Mouse (Mus musculus) E14TG2a.4 (cell line): ENCODE measurements around the gene Mgat2.

Experiments used
- H3K27me3 ChIP-seq: 2 replicates; pipeline ENCODE4 v1.6.1; 2014; ENCODE audit warnings: low read length, control low read depth; ENCODE audit not compliant: insufficient read depth
- H3K36me3 ChIP-seq: 2 replicates; pipeline ENCODE4 v1.6.1; 2014; ENCODE audit warnings: low read length, control low read depth; ENCODE audit not compliant: insufficient read depth
- H3K4me1 ChIP-seq: replicated peaks from 2 replicates; pipeline ENCODE4 v1.6.1; 2014; ENCODE audit warnings: low read depth, low read length, control low read depth
- H3K4me3 ChIP-seq: replicated peaks from 2 replicates; pipeline ENCODE4 v1.5.1; 2014; ENCODE audit warnings: mild to moderate bottlenecking, low read length
- H3K9me3 ChIP-seq: 2 replicates; pipeline ENCODE4 v1.6.1; 2014; ENCODE audit warnings: low read length, control low read depth
- CTCF ChIP-seq: conservative IDR thresholded peaks from 2 replicates; pipeline ENCODE4 v1.5.1; 2014; ENCODE audit warnings: low read length
- NANOG ChIP-seq: IDR thresholded peaks from 2 replicates; pipeline ENCODE4 v1.6.1; 2014; ENCODE audit warnings: borderline replicate concordance, low read length, mixed read lengths
- POU5F1 ChIP-seq: IDR thresholded peaks from 2 replicates; pipeline ENCODE4 v1.6.1; 2014; ENCODE audit warnings: low read length, borderline replicate concordance

The Mgat2 gene

GRCm38 (mm10) chr12:69190074-69190473 lies 6.1 kb downstream of the Mgat2 start:
- Histone ChIP-seq H3K36me3 (peaks cover 63% of the 10 kb centered on the region), H3K9me3 (no peaks in the 10 kb centered on the region), H3K27me3 (no peaks in the 10 kb centered on the region; the same call in 1 of the 2 replicates), H3K4me3 (no peak overlapping the region), H3K4me1 (peaks cover 38% of the 10 kb centered on the region)
- no peak for TF ChIP-seq NANOG
- no peak for TF ChIP-seq POU5F1
- no peak for TF ChIP-seq CTCF

- Histone ChIP-seq H3K27me3 (no peaks in the 10 kb centered on the region; the same call in 1 of the 2 replicates), H3K36me3 (peaks cover 58% of the 10 kb centered on the region), H3K4me3 (no peak overlapping the region), H3K9me3 (no peaks in the 10 kb centered on the region), H3K4me1 (peaks cover 37% of the 10 kb centered on the region)
- TF ChIP-seq CTCF = peak; percentile 39
- TF ChIP-seq POU5F1 = no peak
Observed at GRCm38 (mm10) chr12:69190522-69190921, 6.6 kb downstream of the Mgat2 start.

GRCm38 (mm10) chr12:69191396-69191795 lies 7.4 kb downstream of the Mgat2 start:
- TF ChIP-seq POU5F1 = no peak
- TF ChIP-seq NANOG = no peak
- no peak for TF ChIP-seq CTCF
- H3K27me3 ChIP-seq = peaks cover under 1% of the 10 kb centered on the region; the same call in 1 of the 2 replicates
- peaks cover 53% of the 10 kb centered on the region for H3K36me3 ChIP-seq
- H3K4me1 ChIP-seq = peaks cover 37% of the 10 kb centered on the region
- H3K4me3 ChIP-seq = no peak overlapping the region
- H3K9me3 ChIP-seq = no peaks in the 10 kb centered on the region

- Histone ChIP-seq H3K9me3 (no peaks in the 10 kb centered on the region), H3K36me3 (peaks cover 42% of the 10 kb centered on the region), H3K4me1 (peaks cover 26% of the 10 kb centered on the region), H3K27me3 (peaks cover 6% of the 10 kb centered on the region; the same call in 1 of the 2 replicates), H3K4me3 (no peak overlapping the region)
- TF ChIP-seq POU5F1 = no peak
- TF ChIP-seq CTCF = no peak
- no peak for TF ChIP-seq NANOG
Observed at GRCm38 (mm10) chr12:69192637-69193036, 8.7 kb downstream of the Mgat2 start.

GRCm38 (mm10) chr12:69196444-69197377 lies 12.8 kb downstream of the Mgat2 start, which contains the start of gene Gm49383:
Gene Gm49383, minus strand, starts transcription at chr12:69197104.
- Histone ChIP-seq H3K27me3 (peaks cover 6% of the 10 kb centered on the region; the same call in 1 of the 2 replicates), H3K36me3 (peaks cover 36% of the 10 kb centered on the region), H3K4me1 (peaks cover 36% of the 10 kb centered on the region), H3K9me3 (no peaks in the 10 kb centered on the region), H3K4me3 (peak within 1 kb of the TSS; percentile 94)
- no peak for TF ChIP-seq POU5F1
- no peak for TF ChIP-seq NANOG
- no peak for TF ChIP-seq CTCF

GRCm38 (mm10) chr12:69197378-69198163 lies 13.6 kb downstream of the Mgat2 start:
- peaks cover 35% of the 10 kb centered on the region for H3K36me3 ChIP-seq
- peak overlapping the region; percentile 94 for H3K4me3 ChIP-seq
- peaks cover 6% of the 10 kb centered on the region; the same call in 1 of the 2 replicates for H3K27me3 ChIP-seq
- H3K4me1 ChIP-seq = peaks cover 36% of the 10 kb centered on the region
- H3K9me3 ChIP-seq = no peaks in the 10 kb centered on the region
- TF ChIP-seq NANOG = no peak
- no peak for TF ChIP-seq POU5F1
- TF ChIP-seq CTCF = no peak

GRCm38 (mm10) chr12:69198164-69198535 lies 14.2 kb downstream of the Mgat2 start, which contains the start of gene Dnaaf2:
Gene Dnaaf2, minus strand, starts transcription at chr12:69198429.
- no peaks in the 10 kb centered on the region for H3K9me3 ChIP-seq
- H3K4me1 ChIP-seq = peaks cover 36% of the 10 kb centered on the region
- TF ChIP-seq NANOG (no peak), POU5F1 (no peak), CTCF (no peak)
- peaks cover 6% of the 10 kb centered on the region; the same call in 1 of the 2 replicates for H3K27me3 ChIP-seq
- H3K4me3 ChIP-seq = peak within 1 kb of the TSS; percentile 94
- H3K36me3 ChIP-seq = peaks cover 38% of the 10 kb centered on the region

GRCm38 (mm10) chr12:69198985-69199384 lies 15.0 kb downstream of the Mgat2 start:
- H3K4me3 ChIP-seq = no peak overlapping the region
- H3K36me3 ChIP-seq = peaks cover 45% of the 10 kb centered on the region
- H3K4me1 ChIP-seq = peaks cover 37% of the 10 kb centered on the region
- TF ChIP-seq POU5F1 = no peak
- no peak for TF ChIP-seq NANOG
- no peak for TF ChIP-seq CTCF
- peaks cover 6% of the 10 kb centered on the region; the same call in 1 of the 2 replicates for H3K27me3 ChIP-seq
- no peaks in the 10 kb centered on the region for H3K9me3 ChIP-seq
